Mouse (Mus musculus) bone marrow macrophage, adult 2 months (primary cell): ENCODE data around the gene Fto.

Source experiments
- CTCF ChIP-seq: IDR thresholded peaks from 2 replicates; pipeline ENCODE4 v1.5.1; 2012; ENCODE audit warnings: low read depth, mild to moderate bottlenecking, low read length, moderate library complexity
- POLR2A ChIP-seq: IDR thresholded peaks from 2 replicates; pipeline ENCODE4 v1.6.1; 2012; ENCODE audit warnings: mild to moderate bottlenecking, low read depth, low read length, borderline replicate concordance

GRCm38 (mm10) chr8:91599349-91599837 is 286.1 kb downstream of the Fto start:
- TF ChIP-seq CTCF, result no peak
- TF ChIP-seq POLR2A, result no peak
